Comparison of ENCODE assay signal across 8 mouse cellular contexts in genomic region chr7:28741368-28741708, GRCm38 (mm10). TPM values are rescaled to one million over a fixed set of nuclear protein-coding genes. Genes with fewer than 3 reads are reported as not detected.
DNase-seq lines count a peak whose midpoint lies in the region; ATAC-seq and TF ChIP-seq lines count a peak whose summit lies in the region.

No protein-coding gene starts in this region.

- no peaks in the 10 kb centered on the region for H3K9me3 ChIP-seq in lung, postnatal 0 days (ENCODE audit: low read length)
- no peaks in the 10 kb centered on the region for H3K9me3 ChIP-seq in limb, embryonic 11.5 days (ENCODE audit: control insufficient read depth, low read length)
- H3K9me3 ChIP-seq in neural tube, embryonic 15.5 days (replicated peaks), result no peaks in the 10 kb centered on the region

- no peaks in the 10 kb centered on the region; the same call in 1 of the 2 replicates for H3K36me3 ChIP-seq in lung, postnatal 0 days (ENCODE audit: insufficient read depth, low read length)
- H3K36me3 ChIP-seq in limb, embryonic 11.5 days (ENCODE audit: control insufficient read depth, insufficient read depth, low read length), result peaks cover 15% of the 10 kb centered on the region
- H3K36me3 ChIP-seq in neural tube, embryonic 15.5 days, result peaks cover 32% of the 10 kb centered on the region

- TF ChIP-seq CTCF in lung, postnatal 0 days (IDR thresholded peaks at IDR 0.05), result no peak

- H3K27me3 ChIP-seq in lung, postnatal 0 days (replicated peaks; ENCODE audit: insufficient read depth, low read length), result no peaks in the 10 kb centered on the region
- H3K27me3 ChIP-seq in limb, embryonic 11.5 days (ENCODE audit: control insufficient read depth, insufficient read depth, low read length), result no peaks in the 10 kb centered on the region
- H3K27me3 ChIP-seq in neural tube, embryonic 15.5 days (replicated peaks), result no peaks in the 10 kb centered on the region

- peak overlapping the region; percentile 77 for H3K4me2 ChIP-seq in lung, postnatal 0 days (replicated peaks; ENCODE audit: low read depth, low read length)
- H3K4me2 ChIP-seq in limb, embryonic 11.5 days (ENCODE audit: low read depth, severe bottlenecking), result peak overlapping the region; percentile 91
- peak overlapping the region; percentile 89 for H3K4me2 ChIP-seq in neural tube, embryonic 15.5 days

- peak overlapping the region; percentile 78 for H3K9ac ChIP-seq in lung, postnatal 0 days (replicated peaks; ENCODE audit: low read depth)
- H3K9ac ChIP-seq in limb, embryonic 11.5 days (ENCODE audit: low read length), result peak overlapping the region; percentile 81
- H3K9ac ChIP-seq in neural tube, embryonic 15.5 days (replicated peaks), result peak overlapping the region; percentile 74

- peak; percentile 8 for DNase-seq in lung, postnatal 0 days (ENCODE audit: low spot score)
- no peak for DNase-seq in lung, adult 18-20 months
- no peak for DNase-seq in limb, embryonic 11.5 days (ENCODE audit: low spot score)
- DNase-seq in cerebellum, postnatal 4 days (ENCODE audit: low spot score in 2 of 2), result no peak
- no peak for DNase-seq in urinary bladder, postnatal 4 days (ENCODE audit: low spot score in 2 of 2)
- no peak for DNase-seq in retina, postnatal 1 day

- peak overlapping the region; percentile 86 for H3K27ac ChIP-seq in lung, postnatal 0 days (ENCODE audit: low read length)
- H3K27ac ChIP-seq in limb, embryonic 11.5 days (replicated peaks; ENCODE audit: low read depth, low read length), result no peak overlapping the region
- H3K27ac ChIP-seq in neural tube, embryonic 15.5 days (replicated peaks), result peak overlapping the region; percentile 95

- H3K4me3 ChIP-seq in lung, postnatal 0 days (ENCODE audit: low read depth, low read length), result peak overlapping the region; percentile 87
- H3K4me3 ChIP-seq in limb, embryonic 11.5 days (ENCODE audit: low read depth, low read length), result peak overlapping the region; percentile 76
- H3K4me3 ChIP-seq in neural tube, embryonic 15.5 days (replicated peaks), result peak overlapping the region; percentile 91

- TF ChIP-seq EP300 in lung, postnatal 0 days (IDR thresholded peaks at IDR 0.05), result no peak

- peaks cover 4% of the 10 kb centered on the region for H3K4me1 ChIP-seq in lung, postnatal 0 days (ENCODE audit: insufficient read depth, low read depth, low read length)
- H3K4me1 ChIP-seq in limb, embryonic 11.5 days (ENCODE audit: control insufficient read depth, insufficient read depth, low read length), result 0 out of 2 replicates have a peak, but pooled peaks cover 7% of the 10 kb centered on the region
- H3K4me1 ChIP-seq in neural tube, embryonic 15.5 days, result peaks cover 26% of the 10 kb centered on the region

- WGBS in lung, postnatal 0 days, result 2% methylated on average over 13 of the region's 13 CpGs
- 2% methylated on average over 13 of the region's 13 CpGs for WGBS in limb, embryonic 11.5 days
- 3% methylated on average over 13 of the region's 13 CpGs for WGBS in neural tube, embryonic 15.5 days

- ATAC-seq in lung, postnatal 0 days, result peak; percentile 10
- ATAC-seq in erythroid progenitor cell, adult 5-6 weeks (replicated peaks; ENCODE audit: low FRiP score, poor library complexity, severe bottlenecking), result peak; percentile 35
- no peak for ATAC-seq in limb, embryonic 11.5 days (ENCODE audit: insufficient number of reproducible peaks, low FRiP score, low TSS enrichment, low read depth)
- ATAC-seq in neural tube, embryonic 15.5 days (ENCODE audit: low FRiP score), result peak; percentile 21

RNA-seq across cellular contexts. Expression of gene Mrps12, which starts 0.3 kb away (rescaled TPM):
- polyA plus RNA-seq in lung, postnatal 0 days (2015; fragmentation: Nextera tagmentation; extraction: Ambion mirVana), result 99.7 and 101 TPM in 2 replicates
- total RNA-seq in erythroid progenitor cell, adult 5-6 weeks (2015; ENCODE audit: low replicate concordance), result 12.6 and 27.2 TPM in 2 replicates
- total RNA-seq in erythroid progenitor cell, adult 5-6 weeks (2017; ENCODE audit: low replicate concordance), result 16.2 and 17.5 TPM in 2 replicates
- polyA plus RNA-seq in limb, embryonic 11.5 days (2014; fragmentation: Nextera tagmentation; extraction: Ambion mirVana), result 146 and 156 TPM in 2 replicates
- 116 and 124 TPM in 2 replicates for polyA plus RNA-seq in neural tube, embryonic 15.5 days (2015; fragmentation: Nextera tagmentation; extraction: Ambion mirVana)

RNA-seq across cellular contexts. Expression of gene Sars2, which starts 0.5 kb away (rescaled TPM):
- polyA plus RNA-seq in lung, postnatal 0 days (2015; fragmentation: Nextera tagmentation; extraction: Ambion mirVana), result 6.0 and 7.0 TPM in 2 replicates
- total RNA-seq in erythroid progenitor cell, adult 5-6 weeks (2015; ENCODE audit: low replicate concordance), result 1.3 and 6.1 TPM in 2 replicates
- 0.39 and 4.4 TPM in 2 replicates for total RNA-seq in erythroid progenitor cell, adult 5-6 weeks (2017; ENCODE audit: low replicate concordance)
- 34.9 and 35.8 TPM in 2 replicates for polyA plus RNA-seq in limb, embryonic 11.5 days (2014; fragmentation: Nextera tagmentation; extraction: Ambion mirVana)
- 19.7 and 23.3 TPM in 2 replicates for polyA plus RNA-seq in neural tube, embryonic 15.5 days (2015; fragmentation: Nextera tagmentation; extraction: Ambion mirVana)

RNA-seq across cellular contexts. Expression of gene Ccer2, which starts 14.6 kb away (rescaled TPM):
- polyA plus RNA-seq in lung, postnatal 0 days (2015; fragmentation: Nextera tagmentation; extraction: Ambion mirVana), result not detected in 2 replicates
- not detected in 2 replicates for total RNA-seq in erythroid progenitor cell, adult 5-6 weeks (2015; ENCODE audit: low replicate concordance)
- total RNA-seq in erythroid progenitor cell, adult 5-6 weeks (2017; ENCODE audit: low replicate concordance), result not detected in 2 replicates
- not detected in 2 replicates for polyA plus RNA-seq in limb, embryonic 11.5 days (2014; fragmentation: Nextera tagmentation; extraction: Ambion mirVana)
- 0.78 and 0.88 TPM in 2 replicates for polyA plus RNA-seq in neural tube, embryonic 15.5 days (2015; fragmentation: Nextera tagmentation; extraction: Ambion mirVana)

RNA-seq across cellular contexts. Expression of gene Fbxo17, which starts 24.7 kb away (rescaled TPM):
- polyA plus RNA-seq in lung, postnatal 0 days (2015; fragmentation: Nextera tagmentation; extraction: Ambion mirVana), result 10.9 and 11.0 TPM in 2 replicates
- 2.5 TPM in 1 of 2 replicates, not detected in the other for total RNA-seq in erythroid progenitor cell, adult 5-6 weeks (2015; ENCODE audit: low replicate concordance)
- total RNA-seq in erythroid progenitor cell, adult 5-6 weeks (2017; ENCODE audit: low replicate concordance), result 1.3 TPM in 1 of 2 replicates, not detected in the other
- 15.9 and 16.4 TPM in 2 replicates for polyA plus RNA-seq in limb, embryonic 11.5 days (2014; fragmentation: Nextera tagmentation; extraction: Ambion mirVana)
- polyA plus RNA-seq in neural tube, embryonic 15.5 days (2015; fragmentation: Nextera tagmentation; extraction: Ambion mirVana), result 5.4 and 6.3 TPM in 2 replicates

RNA-seq across cellular contexts. Expression of gene Sirt2, which starts 25.2 kb away (rescaled TPM):
- polyA plus RNA-seq in lung, postnatal 0 days (2015; fragmentation: Nextera tagmentation; extraction: Ambion mirVana), result 55.4 and 57.1 TPM in 2 replicates
- total RNA-seq in erythroid progenitor cell, adult 5-6 weeks (2015; ENCODE audit: low replicate concordance), result 38.9 and 40.2 TPM in 2 replicates
- 3.6 and 14.5 TPM in 2 replicates for total RNA-seq in erythroid progenitor cell, adult 5-6 weeks (2017; ENCODE audit: low replicate concordance)
- 68.8 and 69.8 TPM in 2 replicates for polyA plus RNA-seq in limb, embryonic 11.5 days (2014; fragmentation: Nextera tagmentation; extraction: Ambion mirVana)
- 106 and 114 TPM in 2 replicates for polyA plus RNA-seq in neural tube, embryonic 15.5 days (2015; fragmentation: Nextera tagmentation; extraction: Ambion mirVana)
